Mouse (Mus musculus) testis, postnatal 10 days (tissue): ENCODE results near the gene Szrd1.

Experiments used
- DNase-seq: peaks from one replicate; pipeline ENCODE4 v3.0.0; 2021; ENCODE audit warnings: low spot score

Gene Szrd1

DNA sequence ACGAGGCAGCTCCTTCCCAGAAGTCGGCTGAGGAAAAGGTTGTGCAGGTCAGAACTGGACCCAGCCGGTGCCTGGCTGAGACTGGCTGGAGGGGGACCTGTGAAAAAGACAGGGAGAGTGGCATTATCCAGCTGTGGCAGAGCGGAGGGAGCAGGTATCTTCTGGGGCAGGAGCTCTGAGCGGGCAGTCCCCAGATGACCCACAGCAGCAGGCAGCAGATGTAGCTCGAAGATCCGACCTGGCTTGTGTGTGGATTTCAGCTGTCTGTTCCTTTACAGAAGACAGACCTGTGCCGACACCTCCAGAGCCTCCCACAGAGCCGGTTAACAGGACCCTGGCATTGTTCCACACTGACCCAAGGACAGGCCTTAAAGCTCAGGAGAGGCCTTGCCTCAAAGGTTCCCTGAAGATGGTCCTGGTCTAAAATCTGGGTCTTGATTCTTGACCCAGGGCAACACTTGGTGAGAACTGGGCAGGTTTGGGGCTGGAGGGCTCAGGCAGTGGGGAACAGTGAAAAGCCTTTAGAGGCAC lies 72.0 kb downstream of the Szrd1 start:
- DNase-seq, result no peak

DNA sequence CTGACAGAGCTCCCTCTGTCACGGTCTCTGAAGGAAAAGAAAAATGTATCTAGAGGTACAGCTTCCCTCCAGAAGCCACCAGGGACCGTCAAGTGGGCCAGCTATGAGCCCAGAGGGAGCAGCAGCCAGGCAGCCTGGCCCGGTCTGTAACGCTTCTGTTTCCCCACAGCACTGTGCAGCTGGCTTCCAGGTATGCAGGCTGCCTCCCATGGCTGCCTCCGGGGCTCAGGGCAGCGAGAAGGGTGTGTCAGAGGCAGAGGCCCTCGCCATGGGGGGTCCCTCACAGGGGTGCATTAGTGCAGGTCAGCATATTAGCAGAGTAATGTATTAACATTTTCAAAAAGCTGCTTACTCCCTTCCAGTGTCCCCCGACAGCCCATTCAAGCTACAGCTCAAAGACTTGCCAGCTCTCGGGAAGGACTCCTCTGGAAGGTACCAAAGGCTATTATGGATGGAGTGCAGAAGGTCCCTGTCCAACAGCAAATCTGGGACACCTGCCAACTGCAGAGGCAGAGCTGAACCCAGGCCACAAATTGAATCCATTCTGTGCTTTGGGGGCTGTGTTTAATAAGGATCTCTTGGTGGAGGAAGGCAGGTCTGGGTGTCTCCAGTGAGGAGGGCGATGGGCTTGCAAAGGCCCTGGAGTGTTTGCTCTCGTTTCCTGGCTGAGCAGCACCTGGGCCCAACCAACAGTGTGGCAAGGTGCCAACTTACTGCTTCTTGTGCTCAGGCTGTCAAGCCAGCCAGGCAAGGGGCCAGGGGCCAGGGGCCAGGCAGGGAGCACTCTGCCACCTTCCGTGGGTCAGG lies 72.7 kb downstream of the Szrd1 start:
- no peak for DNase-seq

DNA sequence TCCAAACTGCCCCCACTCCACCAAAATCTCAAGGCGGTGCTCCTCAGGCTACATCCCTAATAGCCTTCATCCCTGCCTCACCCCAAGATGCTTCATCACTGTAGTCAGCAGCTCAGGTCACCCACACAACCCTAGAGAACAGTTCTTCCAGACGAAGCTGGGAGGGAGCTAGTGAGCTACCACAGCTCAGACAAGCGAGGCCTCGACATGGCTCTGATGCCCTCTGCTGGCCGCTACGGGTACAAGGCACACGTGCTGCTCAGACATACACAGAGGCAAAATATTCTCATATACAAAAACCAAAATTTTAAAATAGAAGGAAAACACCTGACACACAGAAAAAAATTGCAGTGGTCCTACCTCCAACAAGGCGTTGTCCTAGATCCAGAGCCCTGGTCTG lies 74.5 kb downstream of the Szrd1 start:
- DNase-seq, result peak; percentile 88

DNA sequence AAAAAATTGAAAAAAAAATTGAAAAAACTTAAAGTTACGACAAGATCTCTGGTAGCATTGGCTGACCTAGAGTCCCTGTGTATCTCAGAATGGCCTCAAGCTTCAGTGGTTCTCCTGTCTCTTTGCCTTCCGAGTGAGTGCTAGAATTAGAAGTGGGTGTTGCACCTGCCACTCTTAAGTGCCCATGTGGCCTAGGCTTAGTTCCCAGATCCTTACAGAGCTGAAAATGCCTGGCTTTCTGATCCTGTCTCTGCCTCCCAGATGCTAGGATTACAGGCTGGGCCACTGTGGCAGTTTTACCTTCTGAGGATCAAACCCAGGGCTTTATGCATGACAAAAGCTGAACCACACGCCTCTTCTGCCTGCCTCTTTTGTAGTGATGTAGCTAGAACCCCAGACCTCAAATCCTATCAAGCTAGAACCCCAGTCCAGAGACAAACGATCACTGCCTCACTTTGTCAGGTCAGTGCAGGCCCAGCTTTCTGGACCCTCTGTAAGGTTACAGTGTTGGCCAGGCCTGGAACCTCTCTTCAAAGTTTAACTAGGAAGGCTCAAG lies 75.4 kb downstream of the Szrd1 start:
- DNase-seq, result no peak
